Mouse (Mus musculus) brain, embryonic 14.5 days (tissue): Measurements from ENCODE around the gene Dpep2nb. TPM values are rescaled to one million over a fixed set of nuclear protein-coding genes. Genes with fewer than 3 reads are reported as not detected.
"Not testable (repeated sequence)": the region's sequence is repeated elsewhere in the genome, so short reads cannot be mapped to it uniquely, and the experiment has no call there.

Experiments
- DNase-seq: peaks from one replicate; pipeline ENCODE4 v3.0.0-alpha.2; 2011; ENCODE audit warnings: low read depth
- CTCF ChIP-seq: fragments of 200-500 bp; IDR thresholded peaks from 2 replicates; pipeline ENCODE4 v1.5.1; 2012; ENCODE audit warnings: inconsistent platforms, mild to moderate bottlenecking, moderate library complexity, borderline replicate concordance; ENCODE audit not compliant: insufficient read depth, insufficient read length; ENCODE audit errors: extremely low read depth
- POLR2A ChIP-seq: fragments of 200-500 bp; IDR thresholded peaks from 2 replicates; pipeline ENCODE4 v1.6.1; 2012; ENCODE audit warnings: mild to moderate bottlenecking, inconsistent platforms, borderline replicate concordance; ENCODE audit not compliant: poor library complexity, insufficient read depth, insufficient read length, severe bottlenecking; ENCODE audit errors: extremely low read depth
- polyA plus RNA-seq: library from polyadenylated mRNA; depleted of rRNA; stranded (reverse); fragments of >200 nt; gene quantifications from 2 replicates; pipeline ENCODE4 v1.2.3, GENCODE M21; 2012

The Dpep2nb gene
- polyA plus RNA-seq, 1 experiment: not detected

GRCm38 (mm10) chr8:106039605-106040004, 33.8 kb upstream of the Dpep2nb start:
- DNase-seq: no peak

GRCm38 (mm10) chr8:106038721-106039120, 32.9 kb upstream of the Dpep2nb start:
- DNase-seq: no peak

More at GRCm38 (mm10) chr8:106039605-106040004, 33.8 kb upstream of the Dpep2nb start:
- no peak for TF ChIP-seq POLR2A
- no peak for TF ChIP-seq CTCF

GRCm38 (mm10) chr8:106022483-106022882, 16.7 kb upstream of the Dpep2nb start:
- peak; percentile 84 for DNase-seq
- TF ChIP-seq POLR2A (no peak), CTCF (peak; percentile 91)

More at GRCm38 (mm10) chr8:106038721-106039120, 32.9 kb upstream of the Dpep2nb start:
- TF ChIP-seq POLR2A (no peak), CTCF (no peak)

- DNase-seq: no peak
- no peak for TF ChIP-seq CTCF
- TF ChIP-seq POLR2A: no peak
Measured at GRCm38 (mm10) chr8:106018039-106018438, 12.3 kb upstream of the Dpep2nb start.

GRCm38 (mm10) chr8:106017130-106017529, 11.4 kb upstream of the Dpep2nb start:
- DNase-seq: no peak

GRCm38 (mm10) chr8:106016284-106016683, 10.5 kb upstream of the Dpep2nb start:
- no peak for DNase-seq
- no peak for TF ChIP-seq CTCF
- TF ChIP-seq POLR2A: no peak

More at GRCm38 (mm10) chr8:106017130-106017529, 11.4 kb upstream of the Dpep2nb start:
- TF ChIP-seq CTCF: no peak
- no peak for TF ChIP-seq POLR2A

- DNase-seq: not testable (repeated sequence)
Measured at GRCm38 (mm10) chr8:106012203-106012602, 6.4 kb upstream of the Dpep2nb start.

GRCm38 (mm10) chr8:106011643-106011986, 5.8 kb upstream of the Dpep2nb start, which contains the start of gene Ddx28:
Gene Ddx28, minus strand, starts transcription at chr8:106011882.
- no peak for TF ChIP-seq POLR2A
- DNase-seq: no peak

GRCm38 (mm10) chr8:106010748-106011642, 5.2 kb upstream of the Dpep2nb start:
- TF ChIP-seq CTCF: no peak
- TF ChIP-seq POLR2A: peak; percentile 28; the same call in 1 of the 2 replicates
- peak; percentile 98 for DNase-seq

- DNase-seq: not testable (repeated sequence)
Measured at GRCm38 (mm10) chr8:106007891-106008290, 2.1 kb upstream of the Dpep2nb start.

GRCm38 (mm10) chr8:106007135-106007534, 1.4 kb upstream of the Dpep2nb start:
- TF ChIP-seq CTCF: no peak
- no peak for TF ChIP-seq POLR2A

GRCm38 (mm10) chr8:106006413-106006812, 638 bp upstream of the Dpep2nb start:
- DNase-seq: no peak
- TF ChIP-seq CTCF (no peak), POLR2A (no peak)

More at GRCm38 (mm10) chr8:106007135-106007534, 1.4 kb upstream of the Dpep2nb start:
- DNase-seq: no peak
